Mouse (Mus musculus) ES-E14 (cell line): ENCODE results near the gene Anxa9.

ENCODE experiments used
- HCFC1 ChIP-seq: IDR thresholded peaks from 2 replicates; pipeline ENCODE4 v1.6.1; 2012; ENCODE audit warnings: low read length, inconsistent platforms, borderline replicate concordance; ENCODE audit not compliant: insufficient read depth
- MAFK ChIP-seq: IDR thresholded peaks from 2 replicates; pipeline ENCODE4 v1.6.1; 2014; ENCODE audit warnings: mild to moderate bottlenecking, low read depth, low read length, inconsistent platforms; ENCODE audit not compliant: insufficient read depth
- ZNF384 ChIP-seq: IDR thresholded peaks from 2 replicates; pipeline ENCODE4 v1.6.1; 2012; ENCODE audit warnings: low read depth, low read length, inconsistent platforms

DNA sequence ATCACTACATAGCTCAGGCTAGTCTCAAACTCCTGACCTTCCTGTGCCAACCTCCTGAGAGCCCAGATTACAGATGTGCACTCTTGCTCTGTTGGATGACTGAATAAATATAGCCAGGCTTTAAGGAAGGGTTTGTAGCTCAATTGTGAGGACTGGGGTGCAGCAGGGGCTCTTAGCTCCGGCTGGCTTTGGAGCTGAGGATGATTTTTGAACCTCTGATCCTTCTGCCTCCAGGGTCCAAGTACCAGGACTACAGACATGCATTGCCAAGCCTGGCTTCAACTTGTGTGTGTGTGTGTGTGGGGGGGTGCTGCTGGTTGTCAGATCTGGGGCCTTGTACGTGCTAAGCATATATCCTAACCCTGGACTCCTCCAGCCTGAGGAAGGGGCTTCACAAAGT is 14.1 kb downstream of the Anxa9 start:
- TF ChIP-seq MAFK (no peak), HCFC1 (no peak), ZNF384 (no peak)
